Mouse (Mus musculus): ENCODE measurements at regions not wholly inside any gene's neighbourhood (a gene's known extent, or its start where the extent isn't known, plus 50 kb on each side); places are given as distances from the start of the nearest gene placed in this dataset.

DNA sequence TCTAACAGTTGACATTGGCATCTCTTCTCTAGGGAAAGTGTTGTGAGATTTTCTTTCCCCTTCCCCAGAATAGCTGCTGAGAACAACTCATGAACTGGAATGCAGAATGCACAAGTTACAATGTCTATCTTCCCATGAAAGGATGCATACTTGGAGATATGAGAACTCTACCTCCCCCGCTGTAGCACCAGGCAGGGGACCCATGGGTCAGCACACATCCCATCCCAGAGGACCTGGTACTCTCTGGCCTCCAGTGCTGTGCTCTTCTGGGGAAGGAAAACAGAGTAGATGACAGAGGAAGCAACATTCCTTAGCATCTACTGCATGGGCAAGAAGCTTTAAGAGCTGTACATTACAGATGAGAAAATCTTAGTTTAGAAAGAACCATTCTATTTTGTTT, 209.6 kb downstream of the Trib2 start:
- TF ChIP-seq CTCF (IDR thresholded peaks at IDR 0.05; ENCODE audit: low read depth): no peak
- TF ChIP-seq EP300 (IDR thresholded peaks at IDR 0.05; ENCODE audit: low read depth): no peak

Measured in liver, embryonic 14.5 days (tissue).